Mouse (Mus musculus) olfactory bulb, adult 2 months (tissue): ENCODE measurements around the gene Syt6.

Experiments
- CTCF ChIP-seq: fragments of 200-500 bp; IDR thresholded peaks from 2 replicates; pipeline ENCODE4 v1.5.1; 2012; ENCODE audit warnings: low read depth, mild to moderate bottlenecking, low read length, moderate library complexity; ENCODE audit not compliant: insufficient read depth
- POLR2A ChIP-seq: fragments of 200-500 bp; IDR thresholded peaks from 2 replicates; pipeline ENCODE4 v1.6.1; 2012; ENCODE audit warnings: mild to moderate bottlenecking, low read depth, low read length, moderate library complexity; ENCODE audit not compliant: insufficient read depth

DNA sequence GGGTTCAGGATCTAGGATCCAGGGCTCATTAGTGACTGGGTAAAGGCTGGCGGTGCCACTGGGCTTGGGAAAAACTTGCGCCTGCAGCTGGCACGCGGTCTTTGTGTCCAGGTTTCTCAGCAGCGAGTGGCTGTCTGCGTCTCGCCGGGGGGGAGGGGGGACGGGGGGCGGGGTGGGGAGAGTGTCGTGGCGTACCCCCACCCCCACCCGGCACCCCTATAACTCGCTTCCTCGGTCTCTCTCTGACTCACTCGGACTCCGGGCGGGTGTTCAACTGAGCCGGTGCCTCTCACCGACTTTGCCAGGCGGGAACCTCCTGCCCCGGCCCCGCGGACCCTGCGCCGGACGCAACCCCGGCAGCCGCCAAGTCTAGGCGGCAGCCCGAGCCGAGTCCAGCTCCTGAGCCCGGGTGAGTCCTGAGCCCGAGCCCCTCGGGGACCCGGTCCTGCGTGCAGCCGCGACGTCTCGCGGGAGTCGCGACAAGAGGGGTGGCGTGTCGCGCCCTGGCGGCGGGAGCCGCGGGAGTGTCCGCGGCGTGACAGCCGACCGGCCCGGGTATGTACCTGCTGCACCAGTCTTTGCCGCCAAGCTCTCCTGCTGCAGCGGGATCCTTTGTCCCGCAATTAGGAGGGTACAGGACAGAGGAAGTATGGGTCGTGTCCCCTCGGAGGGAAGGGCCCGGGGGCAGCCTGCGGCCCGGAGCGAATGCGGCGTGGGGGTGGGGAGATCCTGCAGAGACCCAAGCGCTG lies 1.0 kb downstream of the Syt6 start:
- no peak for TF ChIP-seq POLR2A
- no peak for TF ChIP-seq CTCF
